Comparison of ENCODE assay signal across 20 mouse cellular contexts in genomic region chr9:57986293-57986692, GRCm38 (mm10).
DNase-seq lines count a peak whose midpoint lies in the region; ATAC-seq lines count a peak whose summit lies in the region.
"Had no signal": no experiment of that assay in that cellular context is flagged by ENCODE, and none has a peak within 500 bp of the region (broad histone marks: within the 10 kb centered on the region; RNA-seq: fewer than 3 reads in every experiment).

No protein-coding gene starts in this region.

- no peak for DNase-seq in frontal cortex, postnatal 10 days (ENCODE audit: low spot score in 2 of 2)
- peak; percentile 72 for DNase-seq in retina, postnatal 1 day
- no peak for DNase-seq in retina, embryonic 14.5 days (ENCODE audit: low spot score)
- peak; percentile 69 to 70 for DNase-seq in thymus, postnatal 10 days (ENCODE audit: low spot score in 2 of 2)
- DNase-seq in thymus, postnatal 36 days = peak; percentile 65 to 79
- no peak for DNase-seq in cerebellum, postnatal 14 days
- no peak for DNase-seq in cerebellum, adult 11-12 months
- DNase-seq: adrenal gland, postnatal 10 days; adrenal gland, postnatal 36 days; cerebellum, adult 2 months; cerebellum, adult 9-11 months; cerebellum, postnatal 36 days; embryo, embryonic 11 days; gastrocnemius, adult 2 months; gastrocnemius, postnatal 14 days; heart, adult 11 months had no signal

- ATAC-seq in frontal cortex, adult (ENCODE audit: low TSS enrichment) = peak; percentile 21; the same call in 1 of the 2 replicates
- ATAC-seq: forebrain, embryonic 15.5 days; hindbrain, postnatal 0 days; Patski had no signal

Comparison
In these comparisons a context has a peak if more than half of its experiments do, and no peak if none do; other contexts are left out.
1. DNase-seq: peak in retina, postnatal 1 day (single experiment), thymus, postnatal 10 days (2 of 2) and thymus, postnatal 36 days (2 of 2); none in frontal cortex, postnatal 10 days (0 of 2), retina, embryonic 14.5 days (single experiment), cerebellum, postnatal 14 days (0 of 2) and cerebellum, adult 11-12 months (single experiment).